Mouse (Mus musculus) cerebellum, postnatal 36 days (tissue): ENCODE measurements around the gene Cfap97d1.

Experiments
- DNase-seq, 2 experiments: peaks; one replicate each; pipeline ENCODE4 v3.0.0; 2021 to 2022; ENCODE audit warnings: mixed read lengths in 2 of 2

Gene Cfap97d1

GRCm38 (mm10) chr11:101984054-101985025, at the start of gene Cfap97d1:
TSS of gene Cfap97d1 (plus strand) at chr11:101984279.
- DNase-seq: peak; percentile 93 to 97

- no peak for DNase-seq
Measured at GRCm38 (mm10) chr11:101935743-101936142, 48.3 kb upstream of the Cfap97d1 start.

GRCm38 (mm10) chr11:101936421-101936820, 47.7 kb upstream of the Cfap97d1 start:
- DNase-seq: no peak

- peak; percentile 42 to 45 for DNase-seq
Measured at GRCm38 (mm10) chr11:101937108-101937507, 47.0 kb upstream of the Cfap97d1 start.

- peak; percentile 95 to 96 for DNase-seq
Measured at GRCm38 (mm10) chr11:101943055-101943454, 41.0 kb upstream of the Cfap97d1 start.

GRCm38 (mm10) chr11:101946525-101946924, 37.6 kb upstream of the Cfap97d1 start:
- DNase-seq: no peak

- DNase-seq: peak in 1 of 2 experiments; percentile 31
Measured at GRCm38 (mm10) chr11:101950021-101950420, 34.1 kb upstream of the Cfap97d1 start.

- no peak for DNase-seq
Measured at GRCm38 (mm10) chr11:101952541-101953341, 31.3 kb upstream of the Cfap97d1 start.

GRCm38 (mm10) chr11:101953441-101953840, 30.6 kb upstream of the Cfap97d1 start:
- DNase-seq: no peak

GRCm38 (mm10) chr11:101957476-101957875, 26.6 kb upstream of the Cfap97d1 start:
- DNase-seq: no peak

GRCm38 (mm10) chr11:101963043-101963442, 21.0 kb upstream of the Cfap97d1 start:
- DNase-seq: no peak

- peak; percentile 45 to 48 for DNase-seq
Measured at GRCm38 (mm10) chr11:101963473-101964291, 20.4 kb upstream of the Cfap97d1 start.

- DNase-seq: no peak
Measured at GRCm38 (mm10) chr11:101964647-101965046, 19.4 kb upstream of the Cfap97d1 start.

- no peak for DNase-seq
Measured at GRCm38 (mm10) chr11:101965553-101965952, 18.5 kb upstream of the Cfap97d1 start.

GRCm38 (mm10) chr11:101966965-101967614, 17.0 kb upstream of the Cfap97d1 start, which contains the start of gene Sost:
TSS of gene Sost (minus strand) at chr11:101967015.
- DNase-seq: no peak

GRCm38 (mm10) chr11:101968311-101968710, 15.8 kb upstream of the Cfap97d1 start:
- DNase-seq: peak in 1 of 2 experiments; percentile 20

- peak; percentile 85 to 90 for DNase-seq
Measured at GRCm38 (mm10) chr11:101968791-101969190, 15.3 kb upstream of the Cfap97d1 start.

GRCm38 (mm10) chr11:101969835-101970234, 14.2 kb upstream of the Cfap97d1 start:
- DNase-seq: no peak

- no peak for DNase-seq
Measured at GRCm38 (mm10) chr11:101971410-101971809, 12.7 kb upstream of the Cfap97d1 start.

GRCm38 (mm10) chr11:101972097-101972496, 12.0 kb upstream of the Cfap97d1 start:
- no peak for DNase-seq

- no peak for DNase-seq
Measured at GRCm38 (mm10) chr11:101972651-101973050, 11.4 kb upstream of the Cfap97d1 start.

GRCm38 (mm10) chr11:101973496-101973895, 10.6 kb upstream of the Cfap97d1 start:
- DNase-seq: no peak
